Mouse (Mus musculus) embryonic stem cell, embryonic (primary cell): Measurements from ENCODE around the gene Tubb4b.

ENCODE experiments used
- CTCF ChIA-PET, 4 experiments: fragments of 300-600 bp in 2 of 4; fragments of 350-600 bp in 2 of 4; sonication (Branson Sonifier 250); formaldehyde crosslinking; loops; one replicate each; lab custom pipeline; 2022; ENCODE audit warnings: inconsistent platforms in 2 of 4; lab: Charles Lee
- POLR2A ChIA-PET, 4 experiments: fragments of 300-600 bp in 2 of 4; fragments of 350-600 bp in 2 of 4; sonication (Branson Sonifier 250); formaldehyde crosslinking; loops; one replicate each; lab custom pipeline; 2022; ENCODE audit warnings: antibody characterized with exemption in 4 of 4, inconsistent platforms in 1 of 4; lab: Charles Lee

The Tubb4b gene

DNA sequence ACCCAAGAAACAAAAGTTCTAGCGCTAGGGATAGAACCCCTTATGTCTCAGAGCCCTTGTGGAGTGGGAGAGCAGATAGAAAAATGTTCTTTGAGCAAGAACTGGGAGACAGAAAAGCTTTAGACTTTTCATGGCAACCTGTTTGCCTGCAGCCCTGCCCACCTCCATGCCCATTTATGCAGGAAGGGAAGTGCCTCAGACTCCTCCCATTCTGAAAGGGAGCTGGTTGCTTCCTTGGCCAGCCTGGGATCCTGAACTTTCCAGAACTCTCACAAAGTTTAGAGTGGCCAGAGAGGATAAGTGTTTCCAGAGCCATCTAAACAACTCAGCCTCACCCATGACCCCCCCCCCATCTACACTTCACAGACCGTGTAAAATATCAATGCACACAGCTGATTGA, 27.3 kb downstream of the Tubb4b start:
- CTCF ChIA-PET: interaction anchor here in 3 of 4 experiments (0.6 to 4.7 kb wide), 14 partner anchors 13 to 222 kb away, joined by 3 to 39 read pairs (median 4); partner anchors contain the start of genes AL732309.1 (in 1 of the 3), Nelfb (in 1 of the 3), Nrarp (in 1 of the 3) and Tmem203 (in 1 of the 3)
- POLR2A ChIA-PET: interaction anchor here (0.6 to 55.8 kb wide), 36 partner anchors 8 to 361 kb away, joined by 3 to 2347 read pairs (median 7); partner anchors contain the start of genes Tubb4b (in 4 of the 4), Nelfb (in 3 of the 4), Tmem203 (in 3 of the 4) and AL732309.1 (in 2 of the 4)

DNA sequence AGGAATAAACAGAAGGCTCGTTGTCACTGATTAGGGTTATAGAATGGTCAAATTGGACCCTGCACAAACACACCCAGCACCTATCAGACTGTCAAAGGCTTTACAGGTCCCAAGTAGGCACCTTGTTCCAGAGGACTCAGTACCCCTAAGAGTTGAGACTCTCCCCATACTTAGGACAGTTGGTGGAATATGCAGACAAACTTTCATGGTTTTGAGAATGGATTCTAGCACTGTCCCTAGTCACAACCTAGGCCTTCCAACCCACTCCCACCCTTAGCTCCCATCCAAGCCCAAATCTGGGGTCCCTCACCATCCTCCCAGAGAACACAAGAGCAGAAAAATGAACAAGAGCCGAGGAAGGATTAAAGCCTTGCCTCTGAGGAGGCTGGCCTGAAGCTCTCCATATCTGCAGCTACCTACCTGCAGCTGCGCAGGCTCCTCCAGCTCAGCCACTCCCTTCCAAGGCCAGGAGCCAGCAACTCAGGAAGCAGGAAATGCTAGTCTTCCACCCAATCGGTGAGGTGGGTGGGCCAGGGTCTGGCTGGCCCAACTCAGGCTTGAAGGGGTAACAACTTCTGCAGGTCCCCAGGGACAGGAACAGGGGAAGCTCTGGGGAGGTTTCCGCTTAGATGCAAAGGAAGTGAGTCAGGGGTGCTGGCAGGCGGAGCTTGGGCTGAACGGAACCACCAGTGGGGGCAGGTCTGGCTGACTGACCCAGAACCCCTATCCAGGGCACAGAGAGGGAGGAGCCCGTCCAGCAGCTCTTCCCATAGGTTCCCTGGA, 28.1 kb downstream of the Tubb4b start, which contains the start of gene Tor4a:
Gene Tor4a (minus strand): TSS at position 715 of the 783 bp plus-strand sequence.
- ChIA-PET POLR2A (interaction anchor here (0.6 to 55.8 kb wide), 46 partner anchors 9 to 361 kb away, joined by 3 to 2347 read pairs (median 4); partner anchors contain the start of genes Nelfb (in 4 of the 4), Tubb4b (in 4 of the 4), Nrarp (in 3 of the 4) and Tmem203 (in 3 of the 4)), CTCF (interaction anchor here (0.6 to 4.7 kb wide), 22 partner anchors 10 to 206 kb away, joined by 3 to 39 read pairs (median 4); partner anchors contain the start of genes Nrarp (in 2 of the 4), AL732309.1 (in 1 of the 4), Man1b1 (in 1 of the 4) and Nelfb (in 1 of the 4))

DNA sequence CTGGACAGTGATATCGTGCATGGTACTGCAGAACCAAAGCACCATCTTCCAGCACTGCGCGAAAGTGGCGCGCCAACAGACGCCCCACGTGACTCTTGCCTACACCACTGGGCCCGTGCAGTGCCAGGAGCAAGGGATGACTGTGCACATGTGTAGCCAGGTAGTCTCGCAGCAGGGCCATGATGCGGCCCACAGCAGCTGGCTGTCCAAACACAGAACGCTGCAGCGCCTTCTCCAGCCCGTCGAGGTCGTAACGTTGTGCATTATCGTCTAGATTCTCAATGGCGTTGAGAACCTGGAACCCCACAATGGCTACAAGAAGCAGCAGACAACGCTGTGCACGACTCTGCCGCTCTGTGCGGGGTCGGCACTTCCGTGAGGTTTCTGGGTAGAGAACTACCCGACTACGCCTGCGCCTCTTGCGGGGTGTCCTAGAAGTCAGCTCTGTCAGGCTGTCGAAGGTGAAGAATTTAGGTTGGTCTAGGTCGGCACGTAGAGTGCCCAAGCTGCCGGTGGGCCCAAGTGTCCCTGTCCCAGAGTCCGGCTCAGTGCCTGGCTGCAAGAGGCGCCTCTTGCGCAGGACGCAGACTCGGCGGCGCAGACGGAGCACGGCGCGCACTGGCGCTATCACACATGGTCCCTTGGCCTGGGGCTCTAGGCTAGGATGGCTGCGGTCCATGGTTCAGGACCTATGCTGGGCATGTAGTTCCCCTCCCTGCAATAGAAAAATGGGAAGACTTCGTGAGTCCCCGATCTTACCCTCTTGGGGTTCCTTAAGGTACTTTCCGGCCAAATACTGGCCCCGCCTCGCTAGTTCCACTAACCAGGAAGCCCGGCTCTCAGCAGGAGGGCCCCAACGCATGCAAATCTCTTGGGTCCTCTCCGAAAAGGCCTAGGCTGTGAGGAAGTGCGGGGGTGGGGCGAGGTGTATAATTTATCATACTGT, 29.0 kb downstream of the Tubb4b start:
- POLR2A ChIA-PET: interaction anchor here (0.6 to 55.8 kb wide), 50 partner anchors 9 to 362 kb away, joined by 3 to 2347 read pairs (median 6); partner anchors contain the start of genes Tubb4b (in 4 of the 4), Nelfb (in 3 of the 4), Nrarp (in 3 of the 4) and Tmem203 (in 3 of the 4)
- CTCF ChIA-PET: interaction anchor here (0.6 to 4.7 kb wide), 32 partner anchors 9 to 303 kb away, joined by 3 to 39 read pairs (median 4); partner anchors contain the start of genes Nrarp (in 2 of the 4), Tmem203 (in 2 of the 4), AL732309.1 (in 1 of the 4) and Abca2 (in 1 of the 4)

DNA sequence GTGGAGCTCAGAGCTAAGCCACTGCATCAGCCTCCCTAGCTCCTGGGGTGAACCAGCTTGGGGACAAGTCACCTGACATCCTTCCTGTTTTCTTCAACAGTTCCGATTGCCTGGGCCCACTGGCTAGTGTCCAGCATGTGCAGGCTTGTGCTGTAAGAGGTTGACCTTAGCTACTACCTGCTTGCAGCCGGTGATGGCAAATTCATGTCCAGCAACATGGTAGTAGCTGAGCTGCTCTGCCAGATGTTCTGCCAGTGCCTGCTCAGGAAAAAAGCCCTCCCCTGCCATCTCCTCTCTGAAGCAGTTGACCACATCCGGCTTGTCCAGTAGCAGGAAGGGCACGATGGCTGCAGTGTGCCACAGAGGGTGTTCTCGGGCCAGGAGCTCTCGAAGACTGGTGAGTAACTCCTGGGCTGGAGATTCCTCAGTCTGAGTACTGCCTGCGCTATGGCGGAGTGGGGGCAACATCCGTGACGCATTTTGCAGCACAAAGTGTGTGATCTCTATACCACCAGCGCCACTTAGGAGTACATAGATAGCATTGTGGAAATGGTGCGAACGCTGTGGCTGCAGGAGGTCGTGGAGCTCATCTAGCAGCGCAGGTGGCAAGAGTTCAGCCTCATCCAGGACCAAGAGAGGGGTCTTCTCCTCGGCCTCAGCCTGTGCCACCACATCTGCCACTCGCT, 29.9 kb downstream of the Tubb4b start:
- CTCF ChIA-PET: interaction anchor here (0.8 to 4.7 kb wide), 25 partner anchors 8 to 302 kb away, joined by 3 to 39 read pairs (median 4); partner anchors contain the start of genes Nrarp (in 2 of the 4), Abca2 (in 1 of the 4), Nelfb (in 1 of the 4) and Tmem203 (in 1 of the 4)
- POLR2A ChIA-PET: interaction anchor here (0.6 to 55.8 kb wide), 43 partner anchors 9 to 260 kb away, joined by 3 to 2347 read pairs (median 4); partner anchors contain the start of genes Tubb4b (in 4 of the 4), Nrarp (in 3 of the 4), Tmem203 (in 3 of the 4) and Tprn (in 3 of the 4)

DNA sequence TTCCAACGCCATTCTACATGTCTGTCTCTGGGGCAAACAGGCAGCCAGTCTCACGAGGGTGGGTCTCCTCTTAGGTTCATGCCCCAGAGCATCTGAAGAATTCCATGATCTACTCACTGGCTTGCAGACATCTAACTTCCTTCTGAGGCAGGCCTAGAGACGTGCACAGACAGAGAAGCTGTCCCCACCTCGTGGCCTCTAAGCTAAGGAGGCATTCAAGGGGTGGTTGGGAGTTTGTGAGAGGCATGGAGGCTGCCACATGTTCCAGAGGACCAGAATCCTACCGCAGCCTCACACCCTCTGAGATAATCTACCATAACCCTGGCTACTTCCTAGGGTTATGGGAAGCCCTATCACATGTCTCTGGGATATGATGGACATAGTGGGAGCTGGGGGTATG, 30.5 kb downstream of the Tubb4b start:
- CTCF ChIA-PET: interaction anchor here in 3 of 4 experiments (0.8 to 4.7 kb wide), 16 partner anchors 9 to 235 kb away, joined by 3 to 39 read pairs (median 5); partner anchors contain the start of genes Nrarp (in 2 of the 3), Abca2 (in 1 of the 3), Nelfb (in 1 of the 3) and Tmem203 (in 1 of the 3)
- POLR2A ChIA-PET: interaction anchor here (0.6 to 55.8 kb wide), 38 partner anchors 8 to 259 kb away, joined by 3 to 2347 read pairs (median 4); partner anchors contain the start of genes Tubb4b (in 4 of the 4), Nrarp (in 3 of the 4), Tprn (in 3 of the 4) and AL732309.1 (in 2 of the 4)

DNA sequence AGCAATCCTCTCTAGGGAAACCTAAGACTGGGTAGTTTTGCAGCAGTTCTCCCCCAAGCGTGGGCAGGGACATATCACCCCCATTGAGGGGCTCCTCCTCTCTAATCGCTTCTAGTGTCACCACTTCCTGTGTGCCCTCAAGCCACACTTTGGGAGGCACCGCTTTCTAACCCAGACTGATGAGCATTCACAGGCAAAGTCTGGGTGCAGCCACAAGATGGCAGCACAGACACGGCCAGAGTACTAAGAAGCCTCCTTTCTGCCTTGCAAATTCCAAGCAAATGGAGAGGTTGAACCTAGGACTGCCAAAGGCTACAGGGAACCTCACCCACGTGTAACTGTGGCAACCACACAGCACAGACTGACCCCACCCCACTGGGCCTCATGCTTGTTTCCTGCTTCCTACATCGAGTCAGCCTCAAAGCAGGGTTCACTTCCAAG, 31.2 kb downstream of the Tubb4b start:
- ChIA-PET CTCF (interaction anchor here in 3 of 4 experiments (0.8 to 4.7 kb wide), 7 partner anchors 13 to 235 kb away, joined by 3 to 39 read pairs (median 5); partner anchors contain the start of genes Abca2 (in 1 of the 3), Nelfb (in 1 of the 3) and Nrarp (in 1 of the 3)), POLR2A (interaction anchor here (0.7 to 55.8 kb wide), 16 partner anchors 9 to 62 kb away, joined by 3 to 2347 read pairs (median 22); partner anchors contain the start of genes Tubb4b (in 4 of the 4), Nrarp (in 3 of the 4), AL732309.1 (in 2 of the 4) and Cysrt1 (in 2 of the 4))

DNA sequence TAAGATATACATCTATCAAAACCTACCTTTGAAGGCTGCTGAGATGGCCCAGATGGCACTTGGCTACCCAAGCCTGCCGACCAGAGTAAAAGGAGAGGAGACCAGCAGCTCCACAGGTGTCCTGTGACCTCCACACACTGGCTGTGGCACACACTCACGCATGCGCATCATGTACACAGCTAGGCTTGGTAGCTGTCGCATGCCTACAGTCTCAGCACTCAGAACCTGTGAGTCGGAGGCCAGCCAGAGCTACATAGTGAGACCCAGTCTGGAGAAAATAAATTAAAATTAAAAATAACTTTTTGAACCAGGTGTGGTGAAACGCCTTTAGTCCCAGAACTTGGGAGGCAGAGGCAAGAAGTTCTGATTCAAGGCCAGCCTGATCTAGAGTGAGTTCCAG, 36.7 kb downstream of the Tubb4b start:
- POLR2A ChIA-PET: interaction anchor here in 2 of 4 experiments (1.0 to 55.8 kb wide), 5 partner anchors 9 to 51 kb away, joined by 4 to 2347 read pairs (median 7); partner anchors contain the start of genes AL732309.1 (in 1 of the 2), Anapc2 (in 1 of the 2), Cysrt1 (in 1 of the 2) and Fam166a (in 1 of the 2)

DNA sequence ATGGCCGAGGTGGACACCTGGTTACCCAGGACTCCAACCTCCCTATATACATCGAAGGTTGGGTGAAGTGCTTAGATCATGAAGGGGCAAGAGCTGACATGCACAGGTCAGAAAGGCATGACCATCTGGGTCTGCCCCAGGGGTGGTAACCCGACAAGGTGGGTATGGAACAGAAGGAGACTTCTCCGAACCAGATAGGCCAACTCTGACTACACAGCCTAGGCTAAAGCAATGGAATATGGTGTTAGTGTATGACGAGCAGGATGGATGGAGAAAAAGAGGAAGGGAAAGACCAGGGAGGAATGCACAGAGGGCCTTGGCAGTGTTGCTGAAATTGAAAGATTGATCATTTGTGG, 37.9 kb downstream of the Tubb4b start:
- ChIA-PET POLR2A (interaction anchor here in 3 of 4 experiments (0.5 to 55.8 kb wide), 17 partner anchors 8 to 251 kb away, joined by 3 to 2347 read pairs (median 4); partner anchors contain the start of genes Stpg3 (in 2 of the 3), Tmem203 (in 2 of the 3), Tor4a (in 2 of the 3) and AL732309.1 (in 1 of the 3)), CTCF (interaction anchor here in 2 of 4 experiments (0.6 to 1.9 kb wide), 10 partner anchors 9 to 190 kb away, joined by 3 to 7 read pairs (median 6); partner anchors contain the start of gene Tor4a (in 1 of the 2))

More for the DNA sequence above, 36.7 kb downstream of the Tubb4b start:
- CTCF ChIA-PET: interaction anchor here in 2 of 4 experiments (0.6 to 1.2 kb wide), 2 partner anchors 84 to 184 kb away, joined by 3 read pairs; partner anchors contain the start of genes Anapc2 (in 1 of the 2), Sapcd2 (in 1 of the 2) and Ssna1 (in 1 of the 2)

DNA sequence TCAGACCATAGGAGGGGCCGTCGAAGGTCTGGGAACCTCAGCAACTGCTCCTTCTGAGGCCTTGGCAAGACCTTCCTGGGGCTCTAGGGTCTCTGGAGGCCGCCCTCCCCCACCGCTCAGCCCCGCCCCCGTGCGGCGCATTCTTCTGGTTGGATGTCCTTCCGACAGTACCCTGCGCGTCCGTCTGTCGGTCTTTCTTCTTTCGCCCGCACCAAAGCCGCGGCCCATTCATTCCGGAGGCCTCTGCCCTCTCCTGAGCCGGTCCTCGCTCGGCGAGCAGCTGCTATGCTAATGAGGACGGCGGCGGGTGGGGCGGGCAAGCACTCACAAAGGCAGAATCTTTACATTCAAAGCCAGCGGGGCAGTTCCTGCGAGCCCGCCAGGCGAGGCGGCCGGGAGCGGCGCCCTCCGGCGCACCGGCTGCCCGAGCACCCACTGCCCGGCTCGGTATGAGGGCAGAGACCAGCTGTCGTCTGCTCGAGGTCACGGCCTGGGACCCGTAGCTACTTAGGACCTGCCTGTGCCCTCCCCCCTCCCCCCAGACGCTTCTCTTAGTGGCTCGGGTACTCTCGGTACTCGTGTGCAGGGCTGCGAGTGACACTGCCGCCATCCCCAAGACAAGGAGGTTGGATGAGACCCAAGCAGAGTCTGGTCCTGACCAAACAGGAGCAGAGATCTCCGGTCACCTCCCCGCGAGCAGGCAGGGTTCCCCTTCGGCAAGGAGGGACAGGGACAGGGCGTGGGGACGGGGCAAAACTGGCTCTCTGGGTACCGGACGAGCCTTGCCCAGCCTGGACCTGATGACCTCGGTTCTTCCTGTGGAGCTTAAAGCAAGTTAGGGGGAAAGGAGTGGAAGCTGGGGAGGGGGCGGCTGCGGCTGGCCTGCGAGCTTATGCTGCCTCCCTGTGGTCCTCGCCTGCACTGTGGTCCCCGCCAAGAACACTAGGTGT, 38.6 kb downstream of the Tubb4b start:
- CTCF ChIA-PET: interaction anchor here (0.6 to 1.9 kb wide), 19 partner anchors 9 to 790 kb away, joined by 3 to 7 read pairs (median 4); partner anchors contain the start of genes Anapc2 (in 1 of the 4), Arrdc1 (in 1 of the 4), Ssna1 (in 1 of the 4) and Tor4a (in 1 of the 4)
- POLR2A ChIA-PET: interaction anchor here in 3 of 4 experiments (0.5 to 55.8 kb wide), 26 partner anchors 8 to 266 kb away, joined by 3 to 2347 read pairs (median 4); partner anchors contain the start of genes Sapcd2 (in 2 of the 3), Stpg3 (in 2 of the 3), Tmem203 (in 2 of the 3) and Tor4a (in 2 of the 3)

DNA sequence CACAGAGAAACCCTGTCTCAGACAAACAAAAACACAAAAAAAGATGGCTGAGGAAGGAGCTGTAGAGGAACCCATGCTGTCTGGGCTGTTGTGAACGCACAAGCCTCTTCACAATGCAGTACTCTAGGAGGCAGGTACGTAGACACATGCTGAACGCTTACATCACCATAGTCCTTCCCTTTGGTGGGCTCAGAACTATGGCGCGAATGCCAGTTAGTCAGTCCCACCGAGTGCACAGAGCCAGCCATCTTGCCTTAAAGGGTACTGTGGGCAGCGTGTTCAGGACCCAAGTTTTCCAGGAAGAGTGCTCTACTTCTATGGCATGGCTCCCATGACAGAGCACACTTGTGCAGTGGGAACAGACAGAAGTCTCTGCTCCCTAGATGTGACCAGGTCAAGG, 40.0 kb downstream of the Tubb4b start:
- POLR2A ChIA-PET: interaction anchor here in 3 of 4 experiments (0.8 to 55.8 kb wide), 8 partner anchors 8 to 55 kb away, joined by 3 to 2347 read pairs (median 3); partner anchors contain the start of genes AL732309.1 (in 1 of the 3), Anapc2 (in 1 of the 3), Cysrt1 (in 1 of the 3) and Fam166a (in 1 of the 3)

DNA sequence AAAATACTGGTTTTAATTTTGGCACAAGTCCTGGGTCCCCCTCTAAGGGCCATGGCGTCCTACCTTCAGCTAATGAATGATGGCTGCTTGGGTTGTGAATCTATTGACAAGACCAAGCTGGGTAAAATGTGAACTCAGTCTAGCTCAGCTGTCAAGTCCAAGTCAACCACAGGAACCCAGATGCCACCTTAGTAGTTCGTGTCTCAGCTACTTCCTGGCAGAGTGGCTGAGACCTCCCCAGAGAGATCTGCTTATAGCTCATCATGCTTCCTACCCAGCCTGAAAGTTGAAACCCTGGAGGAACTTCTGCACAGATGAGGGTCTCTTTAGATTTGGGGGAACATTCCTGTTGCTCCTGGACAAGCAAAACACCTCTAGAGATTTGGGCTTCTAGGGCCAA, 41.2 kb downstream of the Tubb4b start:
- POLR2A ChIA-PET: interaction anchor here in 2 of 4 experiments (0.9 to 55.8 kb wide), 6 partner anchors 11 to 56 kb away, joined by 3 to 2347 read pairs (median 5); partner anchors contain the start of genes AL732309.1 (in 1 of the 2), Anapc2 (in 1 of the 2), Cysrt1 (in 1 of the 2) and Fam166a (in 1 of the 2)

More for the DNA sequence above, 40.0 kb downstream of the Tubb4b start:
- CTCF ChIA-PET: interaction anchor here in 1 of 4 experiments (0.6 to 1.7 kb wide), 2 partner anchors 15 to 216 kb away, joined by 3 to 4 read pairs; no protein-coding TSS in a partner anchor

DNA sequence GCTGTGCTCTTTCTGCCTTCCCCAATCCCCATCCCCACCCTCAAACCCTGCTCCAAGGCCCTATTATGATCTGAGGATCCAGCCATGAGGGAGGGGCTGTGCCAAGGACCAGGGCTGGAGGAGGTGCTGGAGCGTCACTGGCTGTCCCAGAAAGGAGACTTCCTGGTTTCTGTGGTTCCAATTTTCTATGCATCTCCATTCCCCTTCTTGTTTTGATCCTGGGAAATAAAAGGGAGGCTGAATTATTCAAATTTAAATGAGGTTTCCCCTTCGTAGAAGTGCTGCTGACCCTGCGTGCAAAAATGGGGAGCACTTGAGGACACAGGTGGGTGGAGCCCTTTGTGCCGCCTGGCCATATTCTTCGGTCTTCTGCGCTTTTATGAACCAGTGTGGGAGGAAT, 41.8 kb downstream of the Tubb4b start:
- ChIA-PET CTCF (no interaction called here), POLR2A (interaction anchor here in 2 of 4 experiments (0.9 to 55.8 kb wide), 4 partner anchors 14 to 57 kb away, joined by 4 to 2347 read pairs (median 5); partner anchors contain the start of genes AL732309.1 (in 1 of the 2), Anapc2 (in 1 of the 2), Cysrt1 (in 1 of the 2) and Fam166a (in 1 of the 2))

More for the DNA sequence above, 41.2 kb downstream of the Tubb4b start:
- CTCF ChIA-PET: no interaction called here

DNA sequence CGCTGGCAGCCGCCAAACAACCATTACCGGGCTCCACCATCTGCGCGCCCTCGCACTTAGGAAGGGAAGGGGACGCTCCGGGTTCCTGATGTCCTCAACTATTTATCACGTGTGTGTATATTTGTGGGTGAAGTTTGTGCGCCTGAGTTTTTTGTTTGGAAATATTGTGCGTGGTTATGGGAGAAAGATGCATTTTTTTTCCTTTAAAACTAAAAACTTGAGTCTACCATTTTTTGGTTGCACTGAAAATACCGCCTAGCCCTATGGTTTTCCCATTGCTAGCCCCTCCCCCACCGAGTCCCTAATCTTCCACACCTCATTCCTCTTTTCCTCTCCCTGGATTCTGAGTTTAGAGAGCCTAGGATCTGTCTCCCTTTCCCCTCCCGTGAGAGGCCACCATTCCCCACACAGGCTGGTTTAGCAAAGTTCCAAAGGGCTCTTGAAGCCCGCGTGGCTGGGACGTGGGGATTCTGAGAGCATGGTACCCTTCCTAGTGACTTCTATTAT, 42.6 kb downstream of the Tubb4b start:
- ChIA-PET CTCF (no interaction called here), POLR2A (interaction anchor here in 1 of 4 experiments (2.8 kb wide), 1 partner anchor 43 kb away, joined by 34 read pairs; the partner anchor contains the start of gene Tubb4b)
